Mouse (Mus musculus) kidney, embryonic 14.5 days (tissue): ENCODE data around the gene Capn6. TPM values are rescaled to one million over a fixed set of nuclear protein-coding genes. Genes with fewer than 3 reads are reported as not detected.

Source experiments
- microRNA-seq: library from miRNA; unstranded; fragments of <30 nt; microRNA quantifications from one replicate; pipeline ENCODE4, GENCODE M21; 2016
- polyA plus RNA-seq: library from polyadenylated mRNA; unstranded; fragments of >200 nt; fragmentation: Nextera tagmentation; extraction: Ambion mirVana; gene quantifications from 2 replicates; pipeline ENCODE4 v1.2.1, GENCODE M21; 2014

The Capn6 gene
- polyA plus RNA-seq, 1 experiment from 2014 or later, result 204 TPM

Small RNAs within 50 kb of the gene (microRNA-seq; reads per million reads assigned to microRNA genes)
- not detected for gene Gm47298

Other genes starting within 250 kb of the Capn6 start
- gene Dcx, start 105.9 kb upstream of the Capn6 start, polyA plus RNA-seq, result 4.5 and 6.9 TPM in 2 replicates